Mouse (Mus musculus) CH12.LX (cell line): ENCODE results near the gene Arhgap28.
"Not testable (repeated sequence)": the region's sequence is repeated elsewhere in the genome, so short reads cannot be mapped to it uniquely, and the experiment has no call there.

Source experiments
- BHLHE40 ChIP-seq: IDR thresholded peaks from 2 replicates; pipeline ENCODE4 v1.6.1; 2011; ENCODE audit warnings: mild to moderate bottlenecking, low read depth, low read length, improper control_type of control experiment
- CHD2 ChIP-seq: IDR thresholded peaks from 2 replicates; pipeline ENCODE4 v1.6.1; 2011; ENCODE audit warnings: low read length, improper control_type of control experiment
- CTCF ChIP-seq, 2 experiments: IDR thresholded peaks in 1 of 2; conservative IDR thresholded peaks in 1 of 2; 2 replicates each; pipeline ENCODE4 v1.5.1; 2011 to 2012; ENCODE audit warnings: low read depth in 2 of 2, low read length in 2 of 2, improper control_type of control experiment in 1 of 2, inconsistent platforms in 1 of 2, mild to moderate bottlenecking in 1 of 2, moderate library complexity in 1 of 2
- E2F4 ChIP-seq: IDR thresholded peaks from 2 replicates; pipeline ENCODE4 v1.6.1; 2011; ENCODE audit warnings: low read depth, low read length, improper control_type of control experiment; ENCODE audit not compliant: insufficient replicate concordance
- ELF1 ChIP-seq: IDR thresholded peaks from 2 replicates; pipeline ENCODE4 v1.6.1; 2014; ENCODE audit warnings: low read depth, mild to moderate bottlenecking, inconsistent platforms, low read length, improper control_type of control experiment
- MAZ ChIP-seq: IDR thresholded peaks from 2 replicates; pipeline ENCODE4 v1.6.1; 2012; ENCODE audit warnings: low read depth, mild to moderate bottlenecking, inconsistent platforms, low read length, improper control_type of control experiment, moderate library complexity
- POLR2A ChIP-seq: IDR thresholded peaks from 2 replicates; pipeline ENCODE4 v1.6.1; 2011; ENCODE audit warnings: low read depth, mild to moderate bottlenecking, improper control_type of control experiment, low read length
- UBTF ChIP-seq: IDR thresholded peaks from 2 replicates; pipeline ENCODE4 v1.6.1; 2012; ENCODE audit warnings: low read depth, mild to moderate bottlenecking, inconsistent platforms, low read length, improper control_type of control experiment, moderate library complexity
- USF1 ChIP-seq: IDR thresholded peaks from 2 replicates; pipeline ENCODE4 v1.6.1; 2014; ENCODE audit warnings: low read depth, mild to moderate bottlenecking, inconsistent platforms, low read length, improper control_type of control experiment

DNA sequence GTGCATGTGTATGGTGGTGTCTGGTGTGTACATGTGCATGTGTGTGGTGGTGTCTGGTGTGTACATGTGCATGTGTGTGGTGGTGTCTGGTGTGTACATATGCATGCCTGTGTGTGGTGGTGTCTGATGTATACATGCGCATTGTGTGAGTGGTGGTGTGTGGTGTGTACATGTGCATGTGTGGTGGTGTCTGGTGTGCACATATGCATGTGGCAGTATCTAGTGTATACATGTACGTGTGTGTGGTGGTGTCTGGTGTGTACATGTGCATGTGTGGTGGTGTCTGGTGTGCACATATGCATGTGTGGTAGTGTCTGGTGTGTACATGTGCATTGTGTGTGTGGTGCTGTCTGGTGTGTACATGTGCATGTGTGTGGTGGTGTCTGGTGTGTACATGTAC, 162.4 kb downstream of the Arhgap28 start:
- not testable (repeated sequence) for TF ChIP-seq BHLHE40; E2F4; CHD2; CTCF (conservative IDR thresholded peaks at IDR 0.05 in 1 of 2, IDR thresholded peaks at IDR 0.05 in 1 of 2; ENCODE audit: low read depth in 2 of 2, low read length in 2 of 2); USF1; POLR2A; UBTF; ELF1; MAZ
